Mouse (Mus musculus): ENCODE results near the gene Tnip1.
"Not testable (repeated sequence)": the region's sequence is repeated elsewhere in the genome, so short reads cannot be mapped to it uniquely, and the experiment has no call there.

Gene Tnip1

GRCm38 (mm10) chr11:54910081-54910665 lies 52.5 kb downstream of the Tnip1 start:
- no peak for DNase-seq (ENCODE audit: low spot score in 2 of 2)

- DNase-seq (ENCODE audit: low spot score in 2 of 2) = no peak
Observed at GRCm38 (mm10) chr11:54909273-54909672, 53.4 kb downstream of the Tnip1 start.

- DNase-seq (ENCODE audit: low spot score in 2 of 2) = no peak
Observed at GRCm38 (mm10) chr11:54907259-54907658, 55.5 kb downstream of the Tnip1 start.

- no peak for DNase-seq (ENCODE audit: low spot score in 2 of 2)
Observed at GRCm38 (mm10) chr11:54906466-54906865, 56.3 kb downstream of the Tnip1 start.

GRCm38 (mm10) chr11:54905931-54906330 lies 56.8 kb downstream of the Tnip1 start:
- DNase-seq (ENCODE audit: low spot score in 2 of 2) = no peak

- no peak for DNase-seq (ENCODE audit: low spot score in 2 of 2)
Observed at GRCm38 (mm10) chr11:54905086-54905485, 57.6 kb downstream of the Tnip1 start.

GRCm38 (mm10) chr11:54903940-54904706 lies 58.6 kb downstream of the Tnip1 start:
- DNase-seq (ENCODE audit: low spot score in 2 of 2) = no peak

- no peak for DNase-seq (ENCODE audit: low spot score in 2 of 2)
Observed at GRCm38 (mm10) chr11:54903339-54903738, 59.4 kb downstream of the Tnip1 start.

- DNase-seq (ENCODE audit: low spot score in 2 of 2) = peak; percentile 36 to 49
Observed at GRCm38 (mm10) chr11:54902333-54903323, 60.1 kb downstream of the Tnip1 start, which contains the start of gene Gpx3. Gene Gpx3 (plus strand): TSS chr11:54902453.

GRCm38 (mm10) chr11:54899657-54900056 lies 63.1 kb downstream of the Tnip1 start:
- DNase-seq (ENCODE audit: low spot score in 2 of 2) = no peak

- no peak for DNase-seq (ENCODE audit: low spot score in 2 of 2)
Observed at GRCm38 (mm10) chr11:54897470-54897869, 65.2 kb downstream of the Tnip1 start.

- DNase-seq (ENCODE audit: low spot score in 2 of 2) = not testable (repeated sequence)
Observed at GRCm38 (mm10) chr11:54896646-54897045, 66.1 kb downstream of the Tnip1 start.

GRCm38 (mm10) chr11:54894589-54894988 lies 68.1 kb downstream of the Tnip1 start:
- DNase-seq (ENCODE audit: low spot score in 2 of 2) = no peak

- DNase-seq (ENCODE audit: low spot score in 2 of 2) = no peak
Observed at GRCm38 (mm10) chr11:54892091-54892490, 70.6 kb downstream of the Tnip1 start.

GRCm38 (mm10) chr11:54891341-54891740 lies 71.4 kb downstream of the Tnip1 start:
- no peak for DNase-seq (ENCODE audit: low spot score in 2 of 2)

- DNase-seq (ENCODE audit: low spot score in 2 of 2) = no peak
Observed at GRCm38 (mm10) chr11:54887927-54888326, 74.8 kb downstream of the Tnip1 start.

GRCm38 (mm10) chr11:54885406-54885805 lies 77.3 kb downstream of the Tnip1 start:
- DNase-seq (ENCODE audit: low spot score in 2 of 2) = no peak

- no peak for DNase-seq (ENCODE audit: low spot score in 2 of 2)
Observed at GRCm38 (mm10) chr11:54884937-54885336, 77.8 kb downstream of the Tnip1 start.

- DNase-seq (ENCODE audit: low spot score in 2 of 2) = no peak
Observed at GRCm38 (mm10) chr11:54884197-54884828, 78.4 kb downstream of the Tnip1 start.

- no peak for DNase-seq (ENCODE audit: low spot score in 2 of 2)
Observed at GRCm38 (mm10) chr11:54882671-54883070, 80.0 kb downstream of the Tnip1 start.

- DNase-seq (ENCODE audit: low spot score in 2 of 2) = no peak
Observed at GRCm38 (mm10) chr11:54881051-54881474, 81.7 kb downstream of the Tnip1 start.

GRCm38 (mm10) chr11:54879922-54880321 lies 82.8 kb downstream of the Tnip1 start:
- DNase-seq (ENCODE audit: low spot score in 2 of 2) = no peak
